Mouse (Mus musculus) stomach, embryonic 14.5 days (tissue): ENCODE data around the gene 2310061I04Rik. TPM values are rescaled to one million over a fixed set of nuclear protein-coding genes. Genes with fewer than 3 reads are reported as not detected.
"Not testable (repeated sequence)": the region's sequence is repeated elsewhere in the genome, so short reads cannot be mapped to it uniquely, and the experiment has no call there.

Experiments used
- ATAC-seq: fragments of 200-750 bp; cut with Nextera tagmentation; 2 replicates; pipeline ENCODE4 v1.8.0; 2017; ENCODE audit warnings: low read depth, moderate TSS enrichment; ENCODE audit not compliant: insufficient number of reproducible peaks, insufficient read depth, low FRiP score
- H3K27ac ChIP-seq: fragments of 300-500 bp; sonication (generic); 2 replicates; pipeline ENCODE4 v1.5.1; 2014; ENCODE audit warnings: mild to moderate bottlenecking, low read length, moderate library complexity, mixed read lengths
- H3K27me3 ChIP-seq: fragments of 300-500 bp; sonication (generic); 2 replicates; pipeline ENCODE4 v1.6.1; 2014; ENCODE audit warnings: low read length, control low read depth, mixed read lengths; ENCODE audit not compliant: control insufficient read depth, insufficient read depth
- H3K36me3 ChIP-seq: fragments of 300-500 bp; sonication (generic); 2 replicates; pipeline ENCODE4 v1.6.1; 2014; ENCODE audit warnings: mild to moderate bottlenecking, control low read depth, low read length, moderate library complexity, mixed read lengths; ENCODE audit not compliant: control insufficient read depth, insufficient read depth
- H3K4me1 ChIP-seq: fragments of 300-500 bp; sonication (generic); 2 replicates; pipeline ENCODE4 v1.6.1; 2014; ENCODE audit warnings: low read length, control low read depth, mixed read lengths; ENCODE audit not compliant: control insufficient read depth, insufficient read depth
- H3K4me2 ChIP-seq: fragments of 300-500 bp; sonication (generic); replicated peaks from 2 replicates; pipeline ENCODE4 v1.6.1; 2014; ENCODE audit warnings: low read depth, low read length, control low read depth
- H3K4me3 ChIP-seq: fragments of 300-500 bp; sonication (generic); 2 replicates; pipeline ENCODE4 v1.5.1; 2014; ENCODE audit warnings: low read depth, low read length, control low read depth
- H3K9ac ChIP-seq: fragments of 300-500 bp; sonication (generic); replicated peaks from 2 replicates; pipeline ENCODE4 v1.6.1; 2014; ENCODE audit warnings: low read depth, mild to moderate bottlenecking, control low read depth, low read length, moderate library complexity, mixed read lengths
- H3K9me3 ChIP-seq: fragments of 300-500 bp; sonication (generic); 2 replicates; pipeline ENCODE4 v1.6.1; 2016; ENCODE audit warnings: low read depth, low read length, control low read depth; ENCODE audit not compliant: control insufficient read depth
- WGBS: fragments of 180-500 bp; shearing (Covaris S2); extraction: QIAGEN DNeasy Blood & Tissue Kit; methylation state at CpG from one replicate; pipeline ENCODE4 v1.1.7; 2014; 5-methylcytosine and 5-hydroxymethylcytosine counted together
- polyA plus RNA-seq: library from polyadenylated mRNA; unstranded; fragments of >200 nt; fragmentation: Nextera tagmentation; extraction: Ambion mirVana; gene quantifications from 2 replicates; pipeline ENCODE4 v1.2.1, GENCODE M21; 2014

2310061I04Rik gene
- polyA plus RNA-seq = 26.7 and 29.8 TPM in 2 replicates

GRCm38 (mm10) chr17:35896781-35897643, at the start of gene 2310061I04Rik:
Gene 2310061I04Rik (minus strand): TSS chr17:35897431.
- Histone ChIP-seq H3K27ac (peak within 1 kb of the TSS; percentile 82; the same call in 1 of the 2 replicates), H3K9ac (peak within 1 kb of the TSS; percentile 60), H3K4me2 (peak within 1 kb of the TSS; percentile 97), H3K4me3 (peak within 1 kb of the TSS; percentile 86), H3K27me3 (no peaks in the 10 kb centered on the region), H3K4me1 (peaks cover 12% of the 10 kb centered on the region; the same call in 1 of the 2 replicates), H3K9me3 (no peaks in the 10 kb centered on the region), H3K36me3 (peaks cover 32% of the 10 kb centered on the region)
- WGBS = 1% methylated on average over 77 of the region's 86 CpGs
- ATAC-seq = peak; percentile 91

GRCm38 (mm10) chr17:35939941-35940340, 42.7 kb upstream of the 2310061I04Rik start:
- no peak for ATAC-seq

GRCm38 (mm10) chr17:35939108-35939507, 41.9 kb upstream of the 2310061I04Rik start:
- Histone ChIP-seq H3K9ac (no peak overlapping the region), H3K4me1 (no peaks in the 10 kb centered on the region), H3K27ac (no peak overlapping the region), H3K4me3 (no peak overlapping the region), H3K27me3 (no peaks in the 10 kb centered on the region), H3K36me3 (no peaks in the 10 kb centered on the region), H3K4me2 (no peak overlapping the region), H3K9me3 (no peaks in the 10 kb centered on the region)
- WGBS = 33% methylated on average over 2 of the region's 2 CpGs
- ATAC-seq = no peak

More at GRCm38 (mm10) chr17:35939941-35940340, 42.7 kb upstream of the 2310061I04Rik start:
- WGBS = 65% methylated on average over 1 of the region's 1 CpGs
- no peaks in the 10 kb centered on the region for H3K27me3 ChIP-seq
- H3K4me2 ChIP-seq = no peak overlapping the region
- no peaks in the 10 kb centered on the region for H3K4me1 ChIP-seq
- H3K9ac ChIP-seq = no peak overlapping the region
- H3K9me3 ChIP-seq = no peaks in the 10 kb centered on the region
- no peaks in the 10 kb centered on the region for H3K36me3 ChIP-seq
- H3K4me3 ChIP-seq = no peak overlapping the region
- H3K27ac ChIP-seq = no peak overlapping the region

GRCm38 (mm10) chr17:35937700-35938348, 40.6 kb upstream of the 2310061I04Rik start:
- H3K4me1 ChIP-seq = no peaks in the 10 kb centered on the region
- 44% methylated on average over 2 of the region's 2 CpGs for WGBS
- no peak for ATAC-seq

GRCm38 (mm10) chr17:35935763-35936162, 38.5 kb upstream of the 2310061I04Rik start:
- not testable (repeated sequence) for H3K27me3 ChIP-seq, H3K9me3 ChIP-seq, ATAC-seq, H3K4me1 ChIP-seq, H3K4me2 ChIP-seq, H3K4me3 ChIP-seq, H3K27ac ChIP-seq, H3K36me3 ChIP-seq, H3K9ac ChIP-seq
- WGBS = 89% methylated on average over 14 of the region's 14 CpGs

More at GRCm38 (mm10) chr17:35937700-35938348, 40.6 kb upstream of the 2310061I04Rik start:
- Histone ChIP-seq H3K27me3 (no peaks in the 10 kb centered on the region), H3K4me3 (no peak overlapping the region), H3K36me3 (no peaks in the 10 kb centered on the region), H3K27ac (no peak overlapping the region), H3K9me3 (no peaks in the 10 kb centered on the region), H3K4me2 (no peak overlapping the region), H3K9ac (no peak overlapping the region)

- Histone ChIP-seq H3K36me3 (peaks cover 29% of the 10 kb centered on the region), H3K9me3 (no peaks in the 10 kb centered on the region), H3K27me3 (no peaks in the 10 kb centered on the region), H3K4me1 (no peaks in the 10 kb centered on the region), H3K4me3 (no peak overlapping the region), H3K4me2 (no peak overlapping the region), H3K9ac (no peak overlapping the region), H3K27ac (no peak overlapping the region)
- ATAC-seq = no peak
- WGBS = 84% methylated on average over 4 of the region's 4 CpGs
These were observed 35.4 kb upstream of the 2310061I04Rik start for GRCm38 (mm10) chr17:35932608-35933007.

GRCm38 (mm10) chr17:35930627-35931026, 33.4 kb upstream of the 2310061I04Rik start:
- no peak overlapping the region for H3K9ac ChIP-seq
- WGBS = 96% methylated on average over 12 of the region's 12 CpGs

GRCm38 (mm10) chr17:35929534-35929933, 32.3 kb upstream of the 2310061I04Rik start:
- Histone ChIP-seq H3K9me3 (no peaks in the 10 kb centered on the region), H3K27ac (no peak overlapping the region), H3K4me2 (no peak overlapping the region), H3K27me3 (no peaks in the 10 kb centered on the region), H3K4me3 (no peak overlapping the region), H3K9ac (no peak overlapping the region), H3K4me1 (no peaks in the 10 kb centered on the region), H3K36me3 (peaks cover 55% of the 10 kb centered on the region)
- 98% methylated on average over 2 of the region's 2 CpGs for WGBS
- ATAC-seq = no peak

More at GRCm38 (mm10) chr17:35930627-35931026, 33.4 kb upstream of the 2310061I04Rik start:
- Histone ChIP-seq H3K4me2 (no peak overlapping the region), H3K4me1 (no peaks in the 10 kb centered on the region), H3K27ac (no peak overlapping the region), H3K4me3 (no peak overlapping the region), H3K27me3 (no peaks in the 10 kb centered on the region), H3K9me3 (no peaks in the 10 kb centered on the region), H3K36me3 (peaks cover 45% of the 10 kb centered on the region)
- ATAC-seq = no peak
